Mouse (Mus musculus): ENCODE data around the gene Olfr155. TPM values are rescaled to one million over a fixed set of nuclear protein-coding genes. Genes with fewer than 3 reads are reported as not detected.

The Olfr155 gene
- not detected for total RNA-seq (2021)
- long read RNA-seq, experiment 1, result 0 reads
- long read RNA-seq, experiment 2, result 0 reads

DNA sequence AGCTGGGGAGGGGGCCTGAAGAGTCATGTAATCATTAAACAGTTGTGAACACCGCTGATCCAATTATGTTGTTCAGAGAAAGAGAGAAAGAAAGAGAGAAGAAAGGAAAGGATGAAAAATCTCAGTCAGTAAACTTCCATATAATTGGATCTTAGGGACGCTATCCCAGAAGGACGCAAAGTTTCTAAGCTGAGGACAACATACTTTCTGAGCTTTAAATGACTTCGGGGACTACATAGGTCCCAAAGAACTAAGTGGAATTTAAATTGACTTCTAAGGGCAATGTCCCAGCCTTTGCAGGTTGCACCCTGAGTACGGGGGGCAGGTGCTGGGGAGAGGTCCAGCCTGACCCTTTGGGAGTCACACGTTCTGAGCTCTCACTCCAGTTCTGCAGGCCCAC, at the start of gene Olfr155:
Gene Olfr155, plus strand, starts transcription at position 301 of the 400 bp plus-strand sequence.
- DNase-seq (ENCODE audit: low spot score), result no peak

DNA sequence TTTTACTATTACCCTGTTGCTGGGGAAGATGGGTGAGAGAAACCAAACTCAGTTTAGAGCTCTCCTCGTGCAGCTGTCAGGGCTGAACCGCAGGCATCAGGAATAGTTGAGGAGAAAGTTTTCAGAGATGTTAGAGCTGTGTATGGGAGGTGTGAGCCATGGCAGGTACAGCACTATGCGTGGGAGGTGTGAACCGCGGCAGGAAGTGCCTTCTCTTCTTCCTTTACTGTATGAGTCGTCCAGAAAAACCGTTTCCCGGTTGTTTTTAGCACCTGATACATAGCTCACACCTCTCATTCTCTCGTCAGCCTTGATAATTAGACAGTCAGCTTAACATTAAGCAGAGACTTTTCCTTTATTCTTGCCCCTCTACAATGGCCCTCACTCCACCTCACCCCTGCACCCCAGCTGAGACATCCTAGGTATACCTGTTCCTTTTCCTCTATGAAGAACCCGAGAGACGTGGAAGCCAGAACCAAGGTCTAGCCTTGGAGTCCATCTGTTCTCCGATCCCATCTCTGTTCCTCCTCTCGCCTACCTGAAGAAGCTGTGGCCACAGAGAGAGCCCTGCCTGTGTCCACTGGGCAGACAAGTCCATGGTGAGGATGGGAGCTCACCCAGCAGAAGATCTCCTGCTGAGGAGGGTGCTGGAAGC, 28.3 kb upstream of the Olfr155 start:
- DNase-seq (ENCODE audit: low spot score), result no peak

DNA sequence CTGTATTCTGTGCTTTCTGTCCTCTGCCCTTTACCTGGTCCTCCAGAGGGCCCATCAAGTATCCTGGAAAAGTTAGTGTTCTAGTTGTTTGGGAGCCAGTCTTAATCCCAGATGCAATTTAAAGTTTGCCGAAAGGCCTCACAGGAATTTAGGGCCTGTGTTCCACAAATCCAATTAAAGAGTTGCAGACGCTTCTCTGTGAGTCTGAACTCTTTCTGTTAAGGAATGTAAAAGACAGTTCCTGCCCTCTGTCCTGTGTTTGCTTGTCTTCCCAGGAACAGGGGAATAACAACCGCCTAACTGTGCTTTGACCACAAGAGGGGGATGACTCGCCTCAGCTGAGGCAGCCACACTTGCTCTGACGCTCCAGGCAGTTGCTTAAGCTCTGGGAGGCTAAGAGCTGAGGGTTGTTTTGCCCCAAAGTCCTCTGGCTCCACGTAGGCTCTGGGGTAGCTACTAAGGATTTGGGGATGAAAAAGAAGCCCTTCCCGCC, 27.5 kb upstream of the Olfr155 start, which contains the start of gene Olfr156:
Gene Olfr156, minus strand, starts transcription at position 51 of the 493 bp plus-strand sequence.
- DNase-seq (ENCODE audit: low spot score), result no peak

DNA sequence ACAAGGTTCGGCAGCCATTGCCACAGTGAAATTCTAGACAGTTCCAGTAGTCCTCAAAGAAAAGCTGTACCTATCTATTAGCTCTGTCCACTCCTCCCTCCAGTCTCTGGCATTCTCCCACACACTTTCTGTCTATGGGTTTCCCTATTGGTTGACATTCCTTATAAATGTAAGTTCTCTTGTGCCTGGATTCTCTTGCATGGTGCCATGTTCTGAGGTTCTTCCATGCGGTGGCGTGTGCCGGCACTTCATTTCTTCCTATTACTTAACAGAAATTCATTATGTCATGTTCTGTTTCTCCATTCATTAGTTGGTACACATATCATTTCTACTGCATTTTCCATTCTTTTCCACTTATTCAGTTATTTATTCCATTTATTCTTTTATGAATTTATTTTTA, 22.6 kb upstream of the Olfr155 start:
- DNase-seq (ENCODE audit: low spot score), result no peak

DNA sequence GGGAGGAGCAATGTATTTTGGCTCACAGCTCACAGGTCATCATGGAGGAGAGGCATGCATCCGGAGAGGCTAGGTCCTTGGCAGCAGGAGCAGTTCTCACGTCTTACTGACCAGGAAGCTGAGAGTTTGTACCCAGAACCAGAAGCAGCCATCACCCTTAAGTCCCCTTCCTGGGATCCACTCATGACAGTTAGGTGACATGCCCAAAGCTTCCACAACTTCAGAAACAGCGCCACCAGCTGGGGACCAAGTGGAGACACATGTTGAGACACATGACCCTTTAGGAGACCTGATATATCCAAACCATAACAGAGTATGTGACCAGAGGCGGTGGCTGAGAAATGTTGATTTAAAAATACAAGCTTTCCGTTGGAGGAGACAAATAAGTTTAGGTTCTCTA, 19.3 kb upstream of the Olfr155 start:
- DNase-seq (ENCODE audit: low spot score), result no peak

- no peak for DNase-seq (ENCODE audit: low spot score)
Measured at GRCm38 (mm10) chr4:43833752-43834151, 17.6 kb upstream of the Olfr155 start.

DNA sequence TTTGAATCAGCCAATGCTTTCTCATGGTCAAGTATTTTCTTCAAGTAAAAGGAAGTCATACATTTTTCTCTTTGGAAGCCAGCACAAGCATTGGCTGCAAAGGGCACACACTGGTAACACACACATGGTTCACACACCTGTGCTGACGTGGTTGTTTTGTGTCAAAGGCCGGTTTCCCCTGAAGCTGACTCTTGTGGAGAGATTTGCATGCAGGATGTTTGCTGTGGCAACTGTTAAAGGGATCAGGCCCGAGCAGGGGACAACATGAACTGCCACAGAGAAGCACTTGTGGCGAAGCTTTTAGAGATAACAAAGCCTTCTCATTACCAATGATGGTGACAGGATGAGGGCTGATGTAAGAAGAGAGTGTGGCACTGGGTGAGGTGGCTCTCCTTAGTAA, 16.6 kb upstream of the Olfr155 start:
- DNase-seq (ENCODE audit: low spot score), result no peak

GRCm38 (mm10) chr4:43838326-43838725, 13.0 kb upstream of the Olfr155 start:
- no peak for DNase-seq (ENCODE audit: low spot score)

GRCm38 (mm10) chr4:43840101-43840500, 11.3 kb upstream of the Olfr155 start, which contains the start of gene Olfr157:
TSS of gene Olfr157 (minus strand) at chr4:43840201.
- DNase-seq (ENCODE audit: low spot score), result no peak

DNA sequence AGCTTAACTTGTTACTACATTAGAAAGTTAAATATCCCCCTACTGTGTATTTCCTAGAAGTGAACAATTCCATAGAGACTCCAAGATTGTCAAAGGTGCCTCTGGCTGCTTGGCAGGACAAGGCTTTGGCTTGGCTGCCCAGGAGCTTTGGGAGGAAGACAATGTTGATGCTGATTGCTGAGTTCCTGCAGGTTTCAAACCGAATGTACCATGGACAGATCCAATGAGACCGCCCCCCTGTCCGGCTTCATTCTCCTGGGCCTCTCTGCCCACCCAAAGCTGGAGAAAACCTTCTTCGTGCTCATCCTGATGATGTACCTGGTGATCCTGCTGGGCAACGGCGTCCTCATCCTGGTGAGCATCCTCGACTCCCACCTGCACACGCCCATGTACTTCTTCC, 2.7 kb downstream of the Olfr155 start:
- no peak for DNase-seq (ENCODE audit: low spot score)

GRCm38 (mm10) chr4:43859886-43860285, 8.5 kb downstream of the Olfr155 start:
- no peak for DNase-seq (ENCODE audit: low spot score)

GRCm38 (mm10) chr4:43860744-43861519, 9.6 kb downstream of the Olfr155 start:
- peak; percentile 64 for DNase-seq (ENCODE audit: low spot score)

DNA sequence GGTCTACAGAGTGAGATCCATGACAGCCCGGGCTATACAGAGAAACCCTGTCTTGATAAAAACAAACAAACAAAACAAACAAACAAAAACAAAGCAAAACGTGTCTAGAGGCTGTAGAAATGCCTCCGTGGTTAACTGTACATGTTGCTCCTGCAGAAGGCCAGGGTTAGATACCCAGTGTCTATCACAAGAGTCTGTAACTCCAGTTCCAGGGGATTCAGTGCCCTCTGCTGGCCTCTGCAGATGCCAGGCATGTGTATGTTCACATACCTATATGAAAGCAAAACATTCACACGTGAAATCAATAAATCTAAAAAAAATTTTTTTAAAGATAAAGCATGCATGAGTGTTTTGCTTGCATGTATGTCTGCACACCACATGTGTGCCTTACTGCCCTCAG, 11.9 kb downstream of the Olfr155 start:
- DNase-seq (ENCODE audit: low spot score), result no peak

- DNase-seq (ENCODE audit: low spot score), result no peak
Measured at GRCm38 (mm10) chr4:43869821-43870220, 18.5 kb downstream of the Olfr155 start.

- DNase-seq (ENCODE audit: low spot score), result no peak
Measured at GRCm38 (mm10) chr4:43874501-43874900, 23.1 kb downstream of the Olfr155 start.

- DNase-seq (ENCODE audit: low spot score), result peak; percentile 72
Measured at GRCm38 (mm10) chr4:43875160-43875918, 24.0 kb downstream of the Olfr155 start, which contains the start of gene Reck. TSS of gene Reck (plus strand) at chr4:43875530.

GRCm38 (mm10) chr4:43875919-43876411, 24.6 kb downstream of the Olfr155 start:
- DNase-seq (ENCODE audit: low spot score), result no peak

DNA sequence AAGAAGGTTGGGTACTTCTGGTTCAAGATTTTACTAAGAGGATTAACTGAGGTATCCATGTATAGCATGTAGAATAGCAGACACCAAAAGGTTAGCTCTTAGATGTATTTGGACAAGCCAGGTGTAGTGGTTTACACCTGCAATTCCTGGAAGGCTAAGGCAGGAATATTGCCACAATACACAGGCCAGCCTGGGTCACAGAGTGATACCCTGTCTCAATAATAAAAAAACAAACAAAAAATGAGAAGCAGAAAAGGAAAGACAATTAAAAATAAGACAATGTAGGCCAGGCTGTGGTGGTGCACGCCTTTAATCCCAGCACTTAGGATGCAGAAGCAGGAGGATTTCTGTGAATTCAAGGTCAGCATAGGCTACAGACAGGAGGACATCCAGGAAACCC, 25.9 kb downstream of the Olfr155 start:
- no peak for DNase-seq (ENCODE audit: low spot score)

GRCm38 (mm10) chr4:43878121-43878776, 26.9 kb downstream of the Olfr155 start:
- no peak for DNase-seq (ENCODE audit: low spot score)

DNA sequence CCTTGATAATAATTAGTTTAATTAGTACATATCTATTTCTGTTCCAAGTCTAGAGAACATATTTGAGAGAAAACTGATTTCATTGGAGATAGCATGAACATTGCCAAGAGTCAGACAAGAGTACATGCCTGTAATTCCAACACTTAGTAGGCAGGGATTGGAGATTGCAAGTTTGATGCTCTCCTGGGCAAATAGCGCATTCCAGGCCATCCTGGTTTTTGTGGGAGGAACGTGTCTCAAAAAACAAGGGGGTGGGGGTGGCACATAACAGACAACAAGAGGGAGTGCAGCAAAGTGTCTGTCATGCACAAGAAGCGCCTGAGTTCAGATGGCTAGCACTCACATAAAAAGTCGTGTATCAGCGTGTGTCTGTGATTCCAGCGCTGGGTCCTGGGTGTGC, 28.2 kb downstream of the Olfr155 start:
- no peak for DNase-seq (ENCODE audit: low spot score)

GRCm38 (mm10) chr4:43884196-43884595, 32.8 kb downstream of the Olfr155 start:
- DNase-seq (ENCODE audit: low spot score), result no peak

Data from gastrocnemius, adult 18-20 months (tissue).